Mouse (Mus musculus) forebrain, embryonic 10.5 days (tissue): ENCODE measurements around the gene Gadl1. TPM values are rescaled to one million over a fixed set of nuclear protein-coding genes. Genes with fewer than 3 reads are reported as not detected.

Source experiments
- DNase-seq: peaks from one replicate; pipeline ENCODE4 v3.0.0-alpha.2; 2017; ENCODE audit warnings: low spot score; ENCODE audit errors: extremely low spot score
- H3K27ac ChIP-seq: fragments of 300-500 bp; sonication (generic); 2 replicates; pipeline ENCODE4 v1.5.1; 2016; ENCODE audit warnings: mild to moderate bottlenecking
- H3K27me3 ChIP-seq: fragments of 300-500 bp; sonication (generic); 2 replicates; pipeline ENCODE4 v1.6.1; 2016; ENCODE audit warnings: mild to moderate bottlenecking; ENCODE audit not compliant: poor library complexity, severe bottlenecking
- H3K36me3 ChIP-seq: fragments of 300-500 bp; sonication (generic); replicated peaks from 2 replicates; pipeline ENCODE4 v1.6.1; 2016; ENCODE audit warnings: mild to moderate bottlenecking, moderate library complexity
- H3K4me1 ChIP-seq: fragments of 300-500 bp; sonication (generic); 2 replicates; pipeline ENCODE4 v1.6.1; 2016
- H3K4me3 ChIP-seq: fragments of 300-500 bp; sonication (generic); 2 replicates; pipeline ENCODE4 v1.5.1; 2016; ENCODE audit warnings: mild to moderate bottlenecking, moderate library complexity
- H3K9me3 ChIP-seq: fragments of 300-500 bp; sonication (generic); 2 replicates; pipeline ENCODE4 v1.6.1; 2016; ENCODE audit warnings: mild to moderate bottlenecking, moderate library complexity
- WGBS: fragments of 180-500 bp; shearing (Covaris S2); methylation state at CpG from one replicate; pipeline ENCODE4 v1.1.7; 2016; 5-methylcytosine and 5-hydroxymethylcytosine counted together
- polyA plus RNA-seq: library from polyadenylated mRNA; unstranded; fragments of >200 nt; fragmentation: Nextera tagmentation; extraction: Ambion mirVana; gene quantifications from 2 replicates; pipeline ENCODE4 v1.2.1, GENCODE M21; 2016

Gadl1 gene
- polyA plus RNA-seq, 1 experiment from 2014 or later = 0.26 TPM

GRCm38 (mm10) chr9:116083726-116084323 lies 174.6 kb downstream of the Gadl1 start:
- H3K4me3 ChIP-seq = no peak overlapping the region
- no peaks in the 10 kb centered on the region for H3K4me1 ChIP-seq

GRCm38 (mm10) chr9:116084324-116084931 lies 175.2 kb downstream of the Gadl1 start:
- Histone ChIP-seq H3K9me3 (no peaks in the 10 kb centered on the region), H3K4me1 (no peaks in the 10 kb centered on the region), H3K27ac (no peak overlapping the region), H3K27me3 (no peaks in the 10 kb centered on the region), H3K36me3 (no peaks in the 10 kb centered on the region), H3K4me3 (no peak overlapping the region)
- WGBS = 89% methylated on average over 12 of the region's 12 CpGs
- DNase-seq = no peak

More at GRCm38 (mm10) chr9:116083726-116084323, 174.6 kb downstream of the Gadl1 start:
- Histone ChIP-seq H3K27me3 (no peaks in the 10 kb centered on the region), H3K9me3 (no peaks in the 10 kb centered on the region), H3K27ac (no peak overlapping the region), H3K36me3 (no peaks in the 10 kb centered on the region)
- DNase-seq = no peak
- 93% methylated on average over 8 of the region's 8 CpGs for WGBS

- Histone ChIP-seq H3K36me3 (no peaks in the 10 kb centered on the region), H3K4me3 (no peak overlapping the region), H3K9me3 (no peaks in the 10 kb centered on the region), H3K27ac (no peak overlapping the region), H3K27me3 (no peaks in the 10 kb centered on the region), H3K4me1 (no peaks in the 10 kb centered on the region)
- DNase-seq = no peak
- 93% methylated on average over 6 of the region's 6 CpGs for WGBS
These were observed 176.7 kb downstream of the Gadl1 start for GRCm38 (mm10) chr9:116085999-116086398.

GRCm38 (mm10) chr9:116087263-116087662 lies 178.0 kb downstream of the Gadl1 start:
- Histone ChIP-seq H3K4me1 (no peaks in the 10 kb centered on the region), H3K27ac (no peak overlapping the region), H3K4me3 (no peak overlapping the region), H3K36me3 (no peaks in the 10 kb centered on the region), H3K9me3 (no peaks in the 10 kb centered on the region), H3K27me3 (no peaks in the 10 kb centered on the region)
- DNase-seq = no peak
- WGBS = 93% methylated on average over 5 of the region's 5 CpGs

DNA sequence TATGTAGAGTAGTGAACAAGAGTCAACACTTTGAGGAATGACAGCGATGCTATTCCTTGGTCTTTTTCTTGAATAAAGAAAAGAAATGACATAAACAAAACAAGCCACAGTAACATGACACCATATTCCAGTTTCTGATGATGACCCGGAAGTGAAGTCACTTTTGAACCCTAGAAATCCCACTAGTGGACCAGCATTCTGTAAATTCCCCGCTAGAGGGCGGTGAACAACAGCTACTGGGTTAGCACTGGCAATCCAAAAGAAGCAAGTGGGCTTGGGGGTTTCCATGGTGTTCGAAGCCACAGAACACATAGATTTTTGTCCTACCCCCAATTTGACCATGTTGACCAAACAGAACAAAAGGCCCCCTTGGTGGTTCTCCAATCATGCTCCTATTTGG lies 178.6 kb downstream of the Gadl1 start:
- no peaks in the 10 kb centered on the region for H3K27me3 ChIP-seq
- no peak overlapping the region for H3K4me3 ChIP-seq
- 43% methylated on average over 5 of the region's 5 CpGs for WGBS
- no peak overlapping the region for H3K27ac ChIP-seq
- H3K36me3 ChIP-seq = no peaks in the 10 kb centered on the region
- H3K4me1 ChIP-seq = no peaks in the 10 kb centered on the region
- DNase-seq = peak; percentile 59
- H3K9me3 ChIP-seq = no peaks in the 10 kb centered on the region

DNA sequence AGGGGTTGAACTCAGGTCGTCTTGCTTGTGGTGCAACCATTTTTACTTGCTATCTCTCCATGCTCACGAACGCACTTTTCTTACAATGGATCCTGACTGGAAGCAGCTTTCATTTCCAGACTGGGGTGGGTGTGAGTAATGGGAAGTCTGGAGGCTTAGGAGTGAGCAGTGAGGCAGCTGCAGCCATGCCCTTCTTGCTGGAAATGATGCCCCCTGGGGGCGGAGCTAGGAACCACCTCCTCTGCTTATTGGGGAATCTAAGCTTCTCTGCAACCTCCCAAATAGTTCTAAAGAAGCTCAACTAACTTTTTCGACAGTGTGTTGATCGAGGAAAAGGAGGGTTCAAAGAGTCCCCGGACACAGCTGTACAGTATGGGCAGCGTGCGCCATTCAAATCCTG lies 179.7 kb downstream of the Gadl1 start:
- H3K4me3 ChIP-seq = no peak overlapping the region
- 91% methylated on average over 9 of the region's 9 CpGs for WGBS
- no peaks in the 10 kb centered on the region for H3K4me1 ChIP-seq
- H3K27me3 ChIP-seq = no peaks in the 10 kb centered on the region
- no peaks in the 10 kb centered on the region for H3K9me3 ChIP-seq
- DNase-seq = no peak
- H3K27ac ChIP-seq = no peak overlapping the region
- H3K36me3 ChIP-seq = no peaks in the 10 kb centered on the region

DNA sequence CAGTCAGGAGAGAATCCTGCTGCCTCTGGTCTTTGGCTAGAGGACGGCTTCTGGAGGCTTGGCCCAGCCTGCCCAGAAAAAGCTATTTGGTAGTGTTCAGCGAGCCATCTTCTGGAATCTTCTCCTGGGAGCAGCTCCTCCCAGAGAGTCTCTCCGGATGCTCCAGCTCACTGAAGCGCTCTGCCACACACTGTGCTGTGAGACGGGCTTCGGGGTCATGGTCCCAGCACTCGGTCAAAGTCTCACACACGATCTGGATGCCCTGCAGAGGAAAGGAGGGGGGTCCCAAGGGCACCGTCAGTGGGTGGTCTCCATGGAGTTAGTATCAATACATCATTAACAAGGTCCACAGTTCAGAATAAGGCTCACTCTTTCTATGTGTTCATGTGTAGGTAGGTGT lies 181.0 kb downstream of the Gadl1 start:
- no peaks in the 10 kb centered on the region for H3K27me3 ChIP-seq
- no peaks in the 10 kb centered on the region for H3K4me1 ChIP-seq
- no peaks in the 10 kb centered on the region for H3K36me3 ChIP-seq
- no peak overlapping the region for H3K27ac ChIP-seq
- no peak overlapping the region for H3K4me3 ChIP-seq
- 92% methylated on average over 9 of the region's 9 CpGs for WGBS
- no peaks in the 10 kb centered on the region for H3K9me3 ChIP-seq
- DNase-seq = no peak

GRCm38 (mm10) chr9:116091101-116091841 lies 182.0 kb downstream of the Gadl1 start:
- Histone ChIP-seq H3K27ac (no peak overlapping the region), H3K36me3 (no peaks in the 10 kb centered on the region), H3K9me3 (no peaks in the 10 kb centered on the region), H3K4me1 (no peaks in the 10 kb centered on the region), H3K27me3 (no peaks in the 10 kb centered on the region), H3K4me3 (no peak overlapping the region)
- no peak for DNase-seq
- WGBS = 92% methylated on average over 7 of the region's 7 CpGs

DNA sequence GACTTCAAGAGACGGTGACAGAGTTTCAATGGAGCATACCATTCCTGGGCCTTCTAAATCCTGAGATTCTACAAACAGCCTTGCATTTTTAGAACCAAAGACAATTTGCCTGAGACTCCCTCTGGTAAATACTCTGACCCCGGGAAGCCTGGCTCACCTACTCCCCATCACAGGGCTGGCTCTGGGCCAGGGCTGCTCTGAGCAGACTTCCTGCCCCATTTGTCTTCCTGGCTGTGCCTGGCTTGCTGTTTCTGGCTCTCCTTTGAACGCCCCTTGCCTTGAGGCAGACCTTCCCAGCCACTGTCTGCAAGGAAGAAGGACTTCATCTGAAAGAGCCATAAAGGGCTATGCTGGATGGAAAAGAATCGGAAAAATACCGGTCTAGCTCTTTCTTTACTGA lies 182.7 kb downstream of the Gadl1 start:
- WGBS = 89% methylated on average over 5 of the region's 5 CpGs
- Histone ChIP-seq H3K4me3 (no peak overlapping the region), H3K27ac (no peak overlapping the region), H3K36me3 (no peaks in the 10 kb centered on the region), H3K4me1 (no peaks in the 10 kb centered on the region; the same call in 1 of the 2 replicates), H3K27me3 (no peaks in the 10 kb centered on the region), H3K9me3 (no peaks in the 10 kb centered on the region)
- DNase-seq = no peak

GRCm38 (mm10) chr9:116098724-116099595 lies 189.7 kb downstream of the Gadl1 start:
- no peak for DNase-seq
- H3K9me3 ChIP-seq = no peaks in the 10 kb centered on the region
- peaks cover 13% of the 10 kb centered on the region for H3K4me1 ChIP-seq
- H3K4me3 ChIP-seq = no peak overlapping the region
- H3K27ac ChIP-seq = no peak overlapping the region
- 88% methylated on average over 16 of the region's 16 CpGs for WGBS
- no peaks in the 10 kb centered on the region for H3K27me3 ChIP-seq
- H3K36me3 ChIP-seq = no peaks in the 10 kb centered on the region

GRCm38 (mm10) chr9:116099596-116099993 lies 190.3 kb downstream of the Gadl1 start:
- no peak for DNase-seq
- no peak overlapping the region for H3K27ac ChIP-seq
- 69% methylated on average over 6 of the region's 6 CpGs for WGBS

GRCm38 (mm10) chr9:116100015-116100414 lies 190.8 kb downstream of the Gadl1 start:
- Histone ChIP-seq H3K27me3 (no peaks in the 10 kb centered on the region), H3K36me3 (no peaks in the 10 kb centered on the region), H3K4me3 (no peak overlapping the region), H3K4me1 (peaks cover 13% of the 10 kb centered on the region), H3K27ac (no peak overlapping the region), H3K9me3 (no peaks in the 10 kb centered on the region)
- DNase-seq = no peak
- whole genome bisulfite sequencing = 84% methylated on average over 9 of the region's 9 CpGs

More at GRCm38 (mm10) chr9:116099596-116099993, 190.3 kb downstream of the Gadl1 start:
- H3K36me3 ChIP-seq = no peaks in the 10 kb centered on the region
- no peaks in the 10 kb centered on the region for H3K9me3 ChIP-seq
- H3K27me3 ChIP-seq = no peaks in the 10 kb centered on the region
- H3K4me3 ChIP-seq = no peak overlapping the region
- peaks cover 13% of the 10 kb centered on the region for H3K4me1 ChIP-seq
